In genomic region chr9:99799387-99800021, GRCm38 (mm10) we compare ENCODE assay signal across 7 mouse cellular contexts.
A peak's percentile ranks its signal among the peaks of the same experiment; 100 is the strongest.
DNase-seq lines count a peak whose midpoint lies in the region; ATAC-seq lines count a peak whose summit lies in the region.

No protein-coding gene starts in this region.

- DNase-seq in left cerebral cortex, adult 18-20 months (ENCODE audit: low spot score in 2 of 2): peak; percentile 4 to 5
- DNase-seq in left cerebral cortex, postnatal 10 days (ENCODE audit: extremely low spot score in 1 of 2, low spot score in 2 of 2): no peak
- peak; percentile 71 for DNase-seq in hindbrain, embryonic 14.5 days (ENCODE audit: low spot score)
- DNase-seq in right cerebral cortex, postnatal 4 days: peak; percentile 17
- no peak for DNase-seq in spleen, postnatal 36 days (ENCODE audit: low spot score in 2 of 2)

- H3K9ac ChIP-seq in embryonic facial prominence, embryonic 13.5 days: peak overlapping the region; percentile 59; the same call in 1 of the 2 replicates
- H3K9ac ChIP-seq in hindbrain, embryonic 14.5 days: peak overlapping the region; percentile 49
- H3K9ac ChIP-seq in liver, embryonic 16.5 days (ENCODE audit: low read depth, low read length): no peak overlapping the region

- intact Hi-C loops in left cerebral cortex, postnatal 10 days (cut with DNase I): no loop called here

- peaks cover 12% of the 10 kb centered on the region for H3K4me1 ChIP-seq in embryonic facial prominence, embryonic 13.5 days
- H3K4me1 ChIP-seq in hindbrain, embryonic 14.5 days (replicated peaks; ENCODE audit: control insufficient read depth, insufficient read depth, low read length): peaks cover 28% of the 10 kb centered on the region
- H3K4me1 ChIP-seq in liver, embryonic 16.5 days (ENCODE audit: control insufficient read depth, low read depth, low read length): no peaks in the 10 kb centered on the region

- H3K4me2 ChIP-seq in embryonic facial prominence, embryonic 13.5 days: peak overlapping the region; percentile 73
- H3K4me2 ChIP-seq in hindbrain, embryonic 14.5 days (replicated peaks): peak overlapping the region; percentile 62
- peak overlapping the region; percentile 21; the same call in 1 of the 2 replicates for H3K4me2 ChIP-seq in liver, embryonic 16.5 days (ENCODE audit: low read depth, low read length)

- H3K9me3 ChIP-seq in embryonic facial prominence, embryonic 13.5 days: no peaks in the 10 kb centered on the region
- H3K9me3 ChIP-seq in hindbrain, embryonic 14.5 days (ENCODE audit: control insufficient read depth, low read length): no peaks in the 10 kb centered on the region
- no peaks in the 10 kb centered on the region for H3K9me3 ChIP-seq in liver, embryonic 16.5 days (replicated peaks; ENCODE audit: control insufficient read depth, low read length)

- H3K4me3 ChIP-seq in embryonic facial prominence, embryonic 13.5 days: peak overlapping the region; percentile 39
- H3K4me3 ChIP-seq in hindbrain, embryonic 14.5 days (replicated peaks; ENCODE audit: low read length): peak overlapping the region; percentile 27
- no peak overlapping the region; the same call in 1 of the 2 replicates for H3K4me3 ChIP-seq in liver, embryonic 16.5 days (ENCODE audit: low read depth, low read length)

- no peak for ATAC-seq in embryonic facial prominence, embryonic 13.5 days (ENCODE audit: insufficient number of reproducible peaks, insufficient read depth, low FRiP score, low TSS enrichment, low read depth)
- ATAC-seq in hindbrain, embryonic 14.5 days (ENCODE audit: low FRiP score): peak; percentile 93
- ATAC-seq in liver, embryonic 16.5 days (ENCODE audit: low read depth): no peak

- no peak overlapping the region for H3K27ac ChIP-seq in embryonic facial prominence, embryonic 13.5 days
- H3K27ac ChIP-seq in hindbrain, embryonic 14.5 days: peak overlapping the region; percentile 77
- no peak overlapping the region for H3K27ac ChIP-seq in liver, embryonic 16.5 days (ENCODE audit: low read length)

- H3K36me3 ChIP-seq in embryonic facial prominence, embryonic 13.5 days: no peaks in the 10 kb centered on the region
- no peaks in the 10 kb centered on the region for H3K36me3 ChIP-seq in hindbrain, embryonic 14.5 days (replicated peaks; ENCODE audit: control insufficient read depth, insufficient read depth)
- no peaks in the 10 kb centered on the region for H3K36me3 ChIP-seq in liver, embryonic 16.5 days (ENCODE audit: control insufficient read depth, insufficient read depth)

- WGBS in embryonic facial prominence, embryonic 13.5 days: under 1% methylated on average over 16 of the region's 16 CpGs
- WGBS in hindbrain, embryonic 14.5 days: under 1% methylated on average over 16 of the region's 16 CpGs
- WGBS in liver, embryonic 16.5 days (ENCODE audit: insufficient replicate concordance): 5% methylated on average over 16 of the region's 16 CpGs

- peaks cover 5% of the 10 kb centered on the region for H3K27me3 ChIP-seq in embryonic facial prominence, embryonic 13.5 days
- peaks cover 4% of the 10 kb centered on the region; the same call in 1 of the 2 replicates for H3K27me3 ChIP-seq in hindbrain, embryonic 14.5 days (ENCODE audit: control insufficient read depth, insufficient read depth, low read length)
- H3K27me3 ChIP-seq in liver, embryonic 16.5 days (ENCODE audit: control insufficient read depth, insufficient read depth, low read depth, low read length): no peaks in the 10 kb centered on the region; the same call in none of the 2 replicates

Comparison
In these comparisons a context has a peak if more than half of its experiments do, and no peak if none do; other contexts are left out.
1. DNase-seq: peak in left cerebral cortex, adult 18-20 months (2 of 2), hindbrain, embryonic 14.5 days (single experiment) and right cerebral cortex, postnatal 4 days (single experiment); none in left cerebral cortex, postnatal 10 days (0 of 2) and spleen, postnatal 36 days (0 of 2).
2. H3K4me2 ChIP-seq: peak in every context shown above with its lines; median percentile 73 in embryonic facial prominence, embryonic 13.5 days; 62 in hindbrain, embryonic 14.5 days; 21 in liver, embryonic 16.5 days.